ENCODE assay signal across 18 mouse cellular contexts in genomic region chr11:61535530-61535929, GRCm38 (mm10). TPM values are rescaled to one million over a fixed set of nuclear protein-coding genes. Genes with fewer than 3 reads are reported as not detected.
DNase-seq lines count a peak whose midpoint lies in the region; ATAC-seq and TF ChIP-seq lines count a peak whose summit lies in the region.
"Had no signal": no experiment of that assay in that cellular context is flagged by ENCODE, and none has a peak within 500 bp of the region (broad histone marks: within the 10 kb centered on the region; RNA-seq: fewer than 3 reads in every experiment).

No protein-coding gene starts in this region.

- TF ChIP-seq EP300 in heart, adult 2 months (IDR thresholded peaks at IDR 0.05; ENCODE audit: insufficient read depth, low read depth, low read length), result no peak

- TF ChIP-seq CTCF in heart, adult 2 months (IDR thresholded peaks at IDR 0.05), result 0 out of 2 replicates have a peak, but pooled peaks have one; percentile 14

- no peaks in the 10 kb centered on the region for H3K27me3 ChIP-seq in heart, adult 2 months (ENCODE audit: control insufficient read depth, insufficient read depth, low read length)
- H3K27me3 ChIP-seq in heart, embryonic 12.5 days (replicated peaks), result no peaks in the 10 kb centered on the region
- H3K27me3 ChIP-seq in lung, embryonic 16.5 days (ENCODE audit: control insufficient read depth, insufficient read depth, low read depth, low read length), result no peaks in the 10 kb centered on the region
- H3K27me3 ChIP-seq in forebrain, embryonic 14.5 days (replicated peaks; ENCODE audit: control insufficient read depth, insufficient read depth, low read length), result no peaks in the 10 kb centered on the region
- H3K27me3 ChIP-seq: embryonic facial prominence, embryonic 12.5 days; hindbrain, embryonic 15.5 days had no signal

- peaks cover 48% of the 10 kb centered on the region for H3K36me3 ChIP-seq in heart, adult 2 months (ENCODE audit: control insufficient read depth, insufficient read depth, low read length)
- peaks cover 32% of the 10 kb centered on the region for H3K36me3 ChIP-seq in heart, embryonic 12.5 days
- peaks cover 5% of the 10 kb centered on the region; the same call in 1 of the 2 replicates for H3K36me3 ChIP-seq in lung, embryonic 16.5 days (ENCODE audit: control insufficient read depth, insufficient read depth, low read length)
- peaks cover 24% of the 10 kb centered on the region for H3K36me3 ChIP-seq in forebrain, embryonic 14.5 days (ENCODE audit: control insufficient read depth, insufficient read depth, low read length)

- H3K4me1 ChIP-seq in heart, adult 2 months (ENCODE audit: control insufficient read depth, insufficient read depth, low read length), result peaks cover 31% of the 10 kb centered on the region
- peaks cover 19% of the 10 kb centered on the region for H3K4me1 ChIP-seq in heart, embryonic 12.5 days (replicated peaks)
- H3K4me1 ChIP-seq in lung, embryonic 16.5 days (replicated peaks; ENCODE audit: control insufficient read depth, insufficient read depth, low read length), result peaks cover 3% of the 10 kb centered on the region; the same call in 1 of the 2 replicates
- H3K4me1 ChIP-seq in forebrain, embryonic 14.5 days (ENCODE audit: control insufficient read depth, insufficient read depth, low read length), result no peaks in the 10 kb centered on the region
- H3K4me1 ChIP-seq: hindbrain, embryonic 15.5 days had no signal

- H3K79me2 ChIP-seq in heart, adult 2 months (replicated peaks; ENCODE audit: control insufficient read depth, insufficient read depth, low read length), result no peaks in the 10 kb centered on the region

- no peaks in the 10 kb centered on the region for H3K9me3 ChIP-seq in heart, embryonic 12.5 days (replicated peaks)
- H3K9me3 ChIP-seq in lung, embryonic 16.5 days (ENCODE audit: control insufficient read depth, low read length), result no peaks in the 10 kb centered on the region
- no peaks in the 10 kb centered on the region for H3K9me3 ChIP-seq in forebrain, embryonic 14.5 days (replicated peaks; ENCODE audit: control insufficient read depth, low read length)
- H3K9me3 ChIP-seq: embryonic facial prominence, embryonic 12.5 days; hindbrain, embryonic 15.5 days had no signal

- H3K27ac ChIP-seq in heart, adult 2 months, result peak overlapping the region; percentile 82
- H3K27ac ChIP-seq in heart, embryonic 12.5 days (ENCODE audit: poor library complexity, severe bottlenecking), result no peak overlapping the region
- no peak overlapping the region for H3K27ac ChIP-seq in lung, embryonic 16.5 days (ENCODE audit: low read length)
- no peak overlapping the region for H3K27ac ChIP-seq in forebrain, embryonic 14.5 days (ENCODE audit: low read depth, low read length)
- H3K27ac ChIP-seq: embryonic facial prominence, embryonic 12.5 days; hindbrain, embryonic 15.5 days had no signal

- no peak overlapping the region for H3K9ac ChIP-seq in heart, adult 2 months (ENCODE audit: low read depth, low read length)
- H3K9ac ChIP-seq in heart, embryonic 12.5 days, result no peak overlapping the region
- H3K9ac ChIP-seq in lung, embryonic 16.5 days (ENCODE audit: low read length), result no peak overlapping the region
- no peak overlapping the region for H3K9ac ChIP-seq in forebrain, embryonic 14.5 days (ENCODE audit: low read length)
- H3K9ac ChIP-seq: embryonic facial prominence, embryonic 12.5 days; hindbrain, embryonic 15.5 days had no signal

- H3K4me2 ChIP-seq in heart, embryonic 12.5 days, result no peak overlapping the region
- H3K4me2 ChIP-seq in lung, embryonic 16.5 days (ENCODE audit: low read depth, low read length), result no peak overlapping the region
- no peak overlapping the region for H3K4me2 ChIP-seq in forebrain, embryonic 14.5 days (ENCODE audit: low read length)
- H3K4me2 ChIP-seq: embryonic facial prominence, embryonic 12.5 days; heart, embryonic 11.5 days; hindbrain, embryonic 15.5 days had no signal

- H3K4me3 ChIP-seq in heart, adult 2 months, result no peak overlapping the region
- H3K4me3 ChIP-seq in heart, embryonic 12.5 days, result no peak overlapping the region
- no peak overlapping the region for H3K4me3 ChIP-seq in lung, embryonic 16.5 days (ENCODE audit: low read length)
- no peak overlapping the region for H3K4me3 ChIP-seq in forebrain, embryonic 14.5 days (ENCODE audit: low read depth, low read length)
- H3K4me3 ChIP-seq: embryonic facial prominence, embryonic 12.5 days; hindbrain, embryonic 15.5 days had no signal

- ATAC-seq in heart, embryonic 12.5 days (ENCODE audit: insufficient number of reproducible peaks, low FRiP score), result no peak
- peak; percentile 73 for ATAC-seq in lung, embryonic 16.5 days (ENCODE audit: low read depth)
- no peak for ATAC-seq in forebrain, embryonic 14.5 days
- ATAC-seq: forebrain, embryonic 16.5 days had no signal

- WGBS in heart, adult 2 months, result 35% methylated on average over 1 of the region's 1 CpGs
- WGBS in heart, embryonic 12.5 days, result 64% methylated on average over 1 of the region's 1 CpGs
- 32% methylated on average over 1 of the region's 1 CpGs for WGBS in lung, embryonic 16.5 days
- 77% methylated on average over 1 of the region's 1 CpGs for WGBS in forebrain, embryonic 14.5 days

- intact Hi-C loops in heart, adult 2 months (cut with DNase I), result no loop called here

- no peak for DNase-seq in heart, adult 2 months
- peak; percentile 40 to 56 for DNase-seq in lung, adult 18-20 months
- DNase-seq in lung, postnatal 4 days, result no peak
- DNase-seq in lung, postnatal 25 days (ENCODE audit: low spot score), result peak; percentile 64
- no peak for DNase-seq in adrenal gland, adult (ENCODE audit: inconsistent age in 2 of 2, low spot score in 1 of 2)
- no peak for DNase-seq in forebrain, embryonic 14.5 days (ENCODE audit: low spot score)
- DNase-seq: adrenal gland, postnatal 10 days; cerebellum, adult 18-20 months; cerebellum, postnatal 10 days; heart, adult 18-20 months; heart, postnatal 36 days had no signal

- no peak for TF ChIP-seq POLR2A in heart, adult 2 months (IDR thresholded peaks at IDR 0.05; ENCODE audit: insufficient read depth, low read depth, low read length)

RNA-seq across cellular contexts. Expression of gene B9d1, which starts 30.6 kb away (rescaled TPM):
- total RNA-seq in heart, adult 2 months (2021), result 1 to 10 TPM; 8.0 to 9.3 TPM
- polyA plus RNA-seq in heart, adult 2 months (2012; rRNA removed), result 10.6 and 15.6 TPM in 2 replicates
- polyA plus RNA-seq in heart, embryonic 12.5 days (2016; fragmentation: Nextera tagmentation; extraction: Ambion mirVana), result 9.0 and 11.0 TPM in 2 replicates
- polyA plus RNA-seq in lung, embryonic 16.5 days (2015; fragmentation: Nextera tagmentation; extraction: Ambion mirVana), result 47.3 and 47.9 TPM in 2 replicates
- 38.9 and 55.5 TPM in 2 replicates for polyA plus RNA-seq in forebrain, embryonic 14.5 days (2014; fragmentation: Nextera tagmentation; extraction: Ambion mirVana)

RNA-seq across cellular contexts. Expression of gene Mapk7, which starts 41.3 kb away (rescaled TPM):
- total RNA-seq in heart, adult 2 months (2021), result 1 to 10 TPM; 5.5 to 6.0 TPM
- polyA plus RNA-seq in heart, adult 2 months (2012; rRNA removed), result 11.9 and 12.6 TPM in 2 replicates
- polyA plus RNA-seq in heart, embryonic 12.5 days (2016; fragmentation: Nextera tagmentation; extraction: Ambion mirVana), result 33.9 and 35.3 TPM in 2 replicates
- polyA plus RNA-seq in lung, embryonic 16.5 days (2015; fragmentation: Nextera tagmentation; extraction: Ambion mirVana), result 59.6 and 61.8 TPM in 2 replicates
- 59.0 and 75.8 TPM in 2 replicates for polyA plus RNA-seq in forebrain, embryonic 14.5 days (2014; fragmentation: Nextera tagmentation; extraction: Ambion mirVana)

RNA-seq across cellular contexts. Expression of gene Epn2, which starts 44.0 kb away (rescaled TPM):
- total RNA-seq in heart, adult 2 months (2021), result 10 to 100 TPM; 23.1 to 24.9 TPM
- 20.4 and 29.2 TPM in 2 replicates for polyA plus RNA-seq in heart, adult 2 months (2012; rRNA removed)
- 23.1 and 25.9 TPM in 2 replicates for polyA plus RNA-seq in heart, embryonic 12.5 days (2016; fragmentation: Nextera tagmentation; extraction: Ambion mirVana)
- polyA plus RNA-seq in lung, embryonic 16.5 days (2015; fragmentation: Nextera tagmentation; extraction: Ambion mirVana), result 24.4 and 28.7 TPM in 2 replicates
- 54.3 and 72.2 TPM in 2 replicates for polyA plus RNA-seq in forebrain, embryonic 14.5 days (2014; fragmentation: Nextera tagmentation; extraction: Ambion mirVana)

RNA-seq across cellular contexts. Expression of gene Mfap4, which starts 50.3 kb away (rescaled TPM):
- 10 to 100 TPM; 18.4 to 22.9 TPM for total RNA-seq in heart, adult 2 months (2021)
- polyA plus RNA-seq in heart, adult 2 months (2012; rRNA removed), result 125 and 143 TPM in 2 replicates
- polyA plus RNA-seq in heart, embryonic 12.5 days (2016; fragmentation: Nextera tagmentation; extraction: Ambion mirVana), result 72.4 and 76.0 TPM in 2 replicates
- polyA plus RNA-seq in lung, embryonic 16.5 days (2015; fragmentation: Nextera tagmentation; extraction: Ambion mirVana), result 1,630 and 1,660 TPM in 2 replicates
- 51.6 and 65.7 TPM in 2 replicates for polyA plus RNA-seq in forebrain, embryonic 14.5 days (2014; fragmentation: Nextera tagmentation; extraction: Ambion mirVana)
- total RNA-seq: common myeloid progenitor, adult 5-6 weeks had no signal

Comparison
In these comparisons a context has a peak if more than half of its experiments do, and no peak if none do; other contexts are left out.
1. DNase-seq: peak in lung, adult 18-20 months (2 of 2) and lung, postnatal 25 days (single experiment); none in heart, adult 2 months (0 of 2), lung, postnatal 4 days (0 of 2), adrenal gland, adult (0 of 2) and forebrain, embryonic 14.5 days (single experiment).